8 mouse cellular contexts compared by ENCODE assay signal in the genomic region with DNA sequence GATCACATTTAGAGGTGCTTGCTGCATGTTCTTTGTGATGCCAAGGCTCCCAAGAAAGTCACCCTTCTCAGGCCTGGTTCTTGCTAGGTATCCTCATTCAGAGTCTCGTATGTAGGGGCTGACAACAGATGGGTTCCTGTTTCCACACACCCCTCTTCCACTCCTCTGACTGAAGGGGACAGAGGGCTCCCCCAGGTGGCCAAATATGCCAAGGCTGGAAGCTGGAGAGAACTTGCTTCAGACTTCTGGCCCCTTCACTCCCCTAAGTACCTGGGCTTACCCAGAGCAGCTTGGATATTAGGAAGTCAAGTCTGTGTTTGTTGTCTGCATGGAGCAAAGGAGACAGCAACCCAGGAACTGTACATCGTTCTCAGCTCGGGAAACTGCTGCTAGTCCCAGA. TPM values are rescaled to one million over a fixed set of nuclear protein-coding genes. Genes with fewer than 3 reads are reported as not detected.
DNase-seq lines count a peak whose midpoint lies in the region; ATAC-seq lines count a peak whose summit lies in the region.

No protein-coding gene starts in this region.

- intact Hi-C loops in heart, postnatal 25 days (cut with DNase I): loop anchor here (1.0 kb wide), 2 partner anchors 29 to 60 kb away; no protein-coding TSS in a partner anchor

- ATAC-seq in granulocyte monocyte progenitor cell, adult 5-6 weeks (replicated peaks; ENCODE audit: poor library complexity, severe bottlenecking): peak; percentile 27
- peak; percentile 53 for ATAC-seq in neutrophil, adult 5-6 weeks (ENCODE audit: extremely low read depth, insufficient number of reproducible peaks, low FRiP score, poor library complexity, severe bottlenecking)

- peak; percentile 77 to 86 for DNase-seq in heart, adult 18-20 months
- DNase-seq in heart, postnatal 25 days (ENCODE audit: low spot score): no peak
- peak; percentile 57 for DNase-seq in CD4-positive helper T cell, adult 2 months (ENCODE audit: low read depth, low spot score)
- peak; percentile 60 for DNase-seq in cerebellum, adult 9-10 months
- peak; percentile 81 to 93 for DNase-seq in kidney, postnatal 36 days
- DNase-seq in thymus, postnatal 25 days: peak; percentile 89

RNA-seq across cellular contexts. Expression of a gene that starts 26.6 kb away (rescaled TPM):
- total RNA-seq in heart, adult 18-20 months (2021): 100 to 1,000 TPM; 212 TPM
- 100 to 1,000 TPM; 231 to 265 TPM for total RNA-seq in heart, postnatal 25 days (2021)
- total RNA-seq in granulocyte monocyte progenitor cell, adult 5-6 weeks (2014; fragmentation: Nextera tagmentation): 3,814 and 3,953 TPM in 2 replicates
- total RNA-seq in granulocyte monocyte progenitor cell, adult 5-6 weeks (2017): 7,771 and 8,789 TPM in 2 replicates
- total RNA-seq in neutrophil, adult 5-6 weeks (2017): 1,253 and 1,399 TPM in 2 replicates
